ENCODE assay signal across 8 mouse cellular contexts in genomic region chr7:105602860-105603623, GRCm38 (mm10). TPM values are rescaled to one million over a fixed set of nuclear protein-coding genes. Genes with fewer than 3 reads are reported as not detected.
DNase-seq lines count a peak whose midpoint lies in the region; ATAC-seq and TF ChIP-seq lines count a peak whose summit lies in the region.

No protein-coding gene starts in this region.

- TF ChIP-seq POLR2A in testis, adult 2 months (IDR thresholded peaks at IDR 0.05; ENCODE audit: control insufficient read depth, low read depth, low read length): no peak

- no peak overlapping the region for H3K4me3 ChIP-seq in embryonic facial prominence, embryonic 15.5 days (replicated peaks)
- no peak overlapping the region for H3K4me3 ChIP-seq in heart, embryonic 14.5 days (ENCODE audit: control insufficient read depth in 1 of 2, insufficient read depth in 1 of 2, low read depth in 1 of 2, low read length in 2 of 2)
- H3K4me3 ChIP-seq in kidney, postnatal 0 days (replicated peaks; ENCODE audit: low read depth, low read length): no peak overlapping the region
- no peak overlapping the region for H3K4me3 ChIP-seq in liver, embryonic 12.5 days
- no peak overlapping the region for H3K4me3 ChIP-seq in neural tube, embryonic 11.5 days (ENCODE audit: low read depth, low read length)
- no peak overlapping the region for H3K4me3 ChIP-seq in testis, adult 2 months (ENCODE audit: control insufficient read depth, low read depth, low read length)

- no peaks in the 10 kb centered on the region for H3K4me1 ChIP-seq in embryonic facial prominence, embryonic 15.5 days
- no peaks in the 10 kb centered on the region for H3K4me1 ChIP-seq in heart, embryonic 14.5 days (ENCODE audit: control insufficient read depth in 2 of 2, insufficient read depth in 2 of 2, low read length in 2 of 2)
- H3K4me1 ChIP-seq in kidney, postnatal 0 days (replicated peaks; ENCODE audit: insufficient read depth, low read length): no peaks in the 10 kb centered on the region
- no peaks in the 10 kb centered on the region for H3K4me1 ChIP-seq in liver, embryonic 12.5 days
- no peaks in the 10 kb centered on the region for H3K4me1 ChIP-seq in neural tube, embryonic 11.5 days (ENCODE audit: control insufficient read depth, insufficient read depth, low read length)
- no peaks in the 10 kb centered on the region for H3K4me1 ChIP-seq in testis, adult 2 months (ENCODE audit: control insufficient read depth, insufficient read depth, low read length)

- TF ChIP-seq CTCF in kidney, postnatal 0 days (IDR thresholded peaks at IDR 0.05; ENCODE audit: low read depth): peak; percentile 85
- TF ChIP-seq CTCF in testis, adult 2 months (IDR thresholded peaks at IDR 0.05; ENCODE audit: control insufficient read depth, insufficient read depth, insufficient replicate concordance, low read depth, low read length): peak; percentile 55; the same call in 1 of the 2 replicates

- no peaks in the 10 kb centered on the region for H3K36me3 ChIP-seq in embryonic facial prominence, embryonic 15.5 days
- H3K36me3 ChIP-seq in heart, embryonic 14.5 days (ENCODE audit: control insufficient read depth, insufficient read depth, low read length): no peaks in the 10 kb centered on the region
- no peaks in the 10 kb centered on the region for H3K36me3 ChIP-seq in kidney, postnatal 0 days (ENCODE audit: insufficient read depth, low read length)
- no peaks in the 10 kb centered on the region for H3K36me3 ChIP-seq in liver, embryonic 12.5 days
- H3K36me3 ChIP-seq in neural tube, embryonic 11.5 days (ENCODE audit: control insufficient read depth, insufficient read depth, low read length): no peaks in the 10 kb centered on the region
- no peaks in the 10 kb centered on the region for H3K36me3 ChIP-seq in testis, adult 2 months (ENCODE audit: control insufficient read depth, insufficient read depth, low read length)

- H3K4me2 ChIP-seq in embryonic facial prominence, embryonic 15.5 days (replicated peaks): no peak overlapping the region
- no peak overlapping the region for H3K4me2 ChIP-seq in heart, embryonic 14.5 days (ENCODE audit: low read length)
- H3K4me2 ChIP-seq in kidney, postnatal 0 days (ENCODE audit: low read length): no peak overlapping the region
- no peak overlapping the region for H3K4me2 ChIP-seq in liver, embryonic 12.5 days
- no peak overlapping the region for H3K4me2 ChIP-seq in neural tube, embryonic 11.5 days (ENCODE audit: low read depth)

- peak; percentile 47; the same call in 1 of the 2 replicates for ATAC-seq in embryonic facial prominence, embryonic 15.5 days (ENCODE audit: insufficient number of reproducible peaks, low FRiP score, low TSS enrichment, low read depth)
- peak; percentile 64 for ATAC-seq in heart, embryonic 14.5 days (ENCODE audit: insufficient number of reproducible peaks, insufficient read depth, low FRiP score, low read depth)
- ATAC-seq in kidney, postnatal 0 days (replicated peaks; ENCODE audit: low FRiP score, low read depth): peak; percentile 87
- peak; percentile 52 for ATAC-seq in liver, embryonic 12.5 days
- 0 out of 2 replicates have a peak, but pooled peaks have one; percentile 68 for ATAC-seq in neural tube, embryonic 11.5 days (ENCODE audit: insufficient read depth, low FRiP score, low TSS enrichment)

- 31% methylated on average over 9 of the region's 9 CpGs for WGBS in embryonic facial prominence, embryonic 15.5 days
- 42% methylated on average over 9 of the region's 9 CpGs for WGBS in heart, embryonic 14.5 days
- 27% methylated on average over 9 of the region's 9 CpGs for WGBS in kidney, postnatal 0 days
- 38% methylated on average over 9 of the region's 9 CpGs for WGBS in liver, embryonic 12.5 days (ENCODE audit: insufficient replicate concordance)
- WGBS in neural tube, embryonic 11.5 days: 44% methylated on average over 9 of the region's 9 CpGs

- H3K27ac ChIP-seq in embryonic facial prominence, embryonic 15.5 days (replicated peaks): no peak overlapping the region
- H3K27ac ChIP-seq in heart, embryonic 14.5 days (replicated peaks in 1 of 2; ENCODE audit: control insufficient read depth in 1 of 2, insufficient read depth in 1 of 2, low read depth in 2 of 2, low read length in 2 of 2): no peak overlapping the region
- no peak overlapping the region for H3K27ac ChIP-seq in kidney, postnatal 0 days
- H3K27ac ChIP-seq in liver, embryonic 12.5 days: no peak overlapping the region
- no peak overlapping the region for H3K27ac ChIP-seq in neural tube, embryonic 11.5 days (ENCODE audit: low read depth, low read length)
- H3K27ac ChIP-seq in testis, adult 2 months (ENCODE audit: control insufficient read depth, insufficient read depth, low read depth, low read length): no peak overlapping the region

- DNase-seq in CD4-positive helper T cell, adult 2 months (ENCODE audit: low read depth, low spot score): peak; percentile 24
- peak; percentile 28 to 34 for DNase-seq in adrenal gland, postnatal 4 days (ENCODE audit: low spot score in 2 of 2)
- DNase-seq in kidney, postnatal 0 days (ENCODE audit: low spot score): peak; percentile 77
- DNase-seq in neural tube, embryonic 11.5 days (ENCODE audit: low spot score): peak; percentile 60

- no peak overlapping the region for H3K9ac ChIP-seq in embryonic facial prominence, embryonic 15.5 days
- H3K9ac ChIP-seq in heart, embryonic 14.5 days (ENCODE audit: low read length): no peak overlapping the region
- H3K9ac ChIP-seq in kidney, postnatal 0 days (ENCODE audit: low read depth, low read length): no peak overlapping the region
- no peak overlapping the region for H3K9ac ChIP-seq in liver, embryonic 12.5 days
- H3K9ac ChIP-seq in neural tube, embryonic 11.5 days (ENCODE audit: low read length): no peak overlapping the region

- H3K27me3 ChIP-seq in embryonic facial prominence, embryonic 15.5 days: no peaks in the 10 kb centered on the region
- H3K27me3 ChIP-seq in heart, embryonic 14.5 days (ENCODE audit: control insufficient read depth, insufficient read depth, low read length): no peaks in the 10 kb centered on the region
- no peaks in the 10 kb centered on the region for H3K27me3 ChIP-seq in kidney, postnatal 0 days (ENCODE audit: insufficient read depth, low read length)
- no peaks in the 10 kb centered on the region for H3K27me3 ChIP-seq in liver, embryonic 12.5 days (replicated peaks)
- H3K27me3 ChIP-seq in neural tube, embryonic 11.5 days (ENCODE audit: control insufficient read depth, insufficient read depth, low read length): no peaks in the 10 kb centered on the region
- H3K27me3 ChIP-seq in testis, adult 2 months (ENCODE audit: control insufficient read depth, insufficient read depth, low read length): no peaks in the 10 kb centered on the region

- H3K9me3 ChIP-seq in embryonic facial prominence, embryonic 15.5 days (replicated peaks): no peaks in the 10 kb centered on the region
- H3K9me3 ChIP-seq in heart, embryonic 14.5 days (ENCODE audit: control insufficient read depth, low read length): peaks cover 4% of the 10 kb centered on the region; the same call in 1 of the 2 replicates
- no peaks in the 10 kb centered on the region for H3K9me3 ChIP-seq in kidney, postnatal 0 days (replicated peaks; ENCODE audit: low read length)
- no peaks in the 10 kb centered on the region for H3K9me3 ChIP-seq in liver, embryonic 12.5 days (replicated peaks)
- H3K9me3 ChIP-seq in neural tube, embryonic 11.5 days (ENCODE audit: control insufficient read depth, low read length): no peaks in the 10 kb centered on the region

RNA-seq across cellular contexts. Expression of gene Hpx, which starts 3.1 kb away (rescaled TPM):
- total RNA-seq in adrenal gland, postnatal 4 days (2021): 100 to 1,000 TPM in 1 of 2 experiments, 10 to 100 TPM in 1; 10.6 to 269 TPM
- polyA plus RNA-seq in embryonic facial prominence, embryonic 15.5 days (2015; fragmentation: Nextera tagmentation; extraction: Ambion mirVana): 0.32 and 0.33 TPM in 2 replicates
- 0.26 TPM in 1 of 2 replicates, not detected in the other for polyA plus RNA-seq in heart, embryonic 14.5 days (2014; fragmentation: Nextera tagmentation; extraction: Ambion mirVana)
- polyA plus RNA-seq in kidney, postnatal 0 days (2015; fragmentation: Nextera tagmentation; extraction: Ambion mirVana): 0.47 and 0.64 TPM in 2 replicates
- 81.9 and 84.3 TPM in 2 replicates for polyA plus RNA-seq in liver, embryonic 12.5 days (2016; fragmentation: Nextera tagmentation; extraction: Ambion mirVana)
- 0.37 TPM in 1 of 2 replicates, not detected in the other for polyA plus RNA-seq in neural tube, embryonic 11.5 days (2014; fragmentation: Nextera tagmentation; extraction: Ambion mirVana)
- polyA plus RNA-seq in testis, adult 2 months (2012; rRNA removed): 0.30 and 0.36 TPM in 2 replicates

RNA-seq across cellular contexts. Expression of gene Apbb1, which starts 21.6 kb away (rescaled TPM):
- 10 to 100 TPM; 36.8 to 42.3 TPM for total RNA-seq in adrenal gland, postnatal 4 days (2021)
- 53.1 and 63.4 TPM in 2 replicates for polyA plus RNA-seq in embryonic facial prominence, embryonic 15.5 days (2015; fragmentation: Nextera tagmentation; extraction: Ambion mirVana)
- polyA plus RNA-seq in heart, embryonic 14.5 days (2014; fragmentation: Nextera tagmentation; extraction: Ambion mirVana): 37.3 and 39.6 TPM in 2 replicates
- 31.4 and 34.1 TPM in 2 replicates for polyA plus RNA-seq in kidney, postnatal 0 days (2015; fragmentation: Nextera tagmentation; extraction: Ambion mirVana)
- 6.3 and 6.7 TPM in 2 replicates for polyA plus RNA-seq in liver, embryonic 12.5 days (2016; fragmentation: Nextera tagmentation; extraction: Ambion mirVana)
- 115 and 128 TPM in 2 replicates for polyA plus RNA-seq in neural tube, embryonic 11.5 days (2014; fragmentation: Nextera tagmentation; extraction: Ambion mirVana)
- 33.9 and 37.4 TPM in 2 replicates for polyA plus RNA-seq in testis, adult 2 months (2012; rRNA removed)

RNA-seq across cellular contexts. Expression of gene Trim3, which starts 30.3 kb away (rescaled TPM):
- 10 to 100 TPM; 51.4 to 56.7 TPM for total RNA-seq in adrenal gland, postnatal 4 days (2021)
- polyA plus RNA-seq in embryonic facial prominence, embryonic 15.5 days (2015; fragmentation: Nextera tagmentation; extraction: Ambion mirVana): 45.2 and 48.1 TPM in 2 replicates
- 22.4 and 26.3 TPM in 2 replicates for polyA plus RNA-seq in heart, embryonic 14.5 days (2014; fragmentation: Nextera tagmentation; extraction: Ambion mirVana)
- 24.8 and 26.7 TPM in 2 replicates for polyA plus RNA-seq in kidney, postnatal 0 days (2015; fragmentation: Nextera tagmentation; extraction: Ambion mirVana)
- 7.7 and 8.0 TPM in 2 replicates for polyA plus RNA-seq in liver, embryonic 12.5 days (2016; fragmentation: Nextera tagmentation; extraction: Ambion mirVana)
- polyA plus RNA-seq in neural tube, embryonic 11.5 days (2014; fragmentation: Nextera tagmentation; extraction: Ambion mirVana): 35.7 and 36.9 TPM in 2 replicates
- polyA plus RNA-seq in testis, adult 2 months (2012; rRNA removed): 4.6 and 5.1 TPM in 2 replicates

RNA-seq across cellular contexts. Expression of gene Timm10b, which starts 36.8 kb away (rescaled TPM):
- total RNA-seq in adrenal gland, postnatal 4 days (2021): 100 to 1,000 TPM; 115 to 116 TPM
- 204 and 209 TPM in 2 replicates for polyA plus RNA-seq in embryonic facial prominence, embryonic 15.5 days (2015; fragmentation: Nextera tagmentation; extraction: Ambion mirVana)
- 169 and 182 TPM in 2 replicates for polyA plus RNA-seq in heart, embryonic 14.5 days (2014; fragmentation: Nextera tagmentation; extraction: Ambion mirVana)
- polyA plus RNA-seq in kidney, postnatal 0 days (2015; fragmentation: Nextera tagmentation; extraction: Ambion mirVana): 219 and 230 TPM in 2 replicates
- polyA plus RNA-seq in liver, embryonic 12.5 days (2016; fragmentation: Nextera tagmentation; extraction: Ambion mirVana): 159 and 163 TPM in 2 replicates
- 151 and 157 TPM in 2 replicates for polyA plus RNA-seq in neural tube, embryonic 11.5 days (2014; fragmentation: Nextera tagmentation; extraction: Ambion mirVana)
- 73.6 and 76.1 TPM in 2 replicates for polyA plus RNA-seq in testis, adult 2 months (2012; rRNA removed)

RNA-seq across cellular contexts. Expression of gene Arfip2, which starts 37.2 kb away (rescaled TPM):
- 10 to 100 TPM; 74.7 to 80.7 TPM for total RNA-seq in adrenal gland, postnatal 4 days (2021)
- 96.7 and 97.7 TPM in 2 replicates for polyA plus RNA-seq in embryonic facial prominence, embryonic 15.5 days (2015; fragmentation: Nextera tagmentation; extraction: Ambion mirVana)
- 49.5 and 51.2 TPM in 2 replicates for polyA plus RNA-seq in heart, embryonic 14.5 days (2014; fragmentation: Nextera tagmentation; extraction: Ambion mirVana)
- polyA plus RNA-seq in kidney, postnatal 0 days (2015; fragmentation: Nextera tagmentation; extraction: Ambion mirVana): 72.0 and 76.6 TPM in 2 replicates
- 24.5 and 26.8 TPM in 2 replicates for polyA plus RNA-seq in liver, embryonic 12.5 days (2016; fragmentation: Nextera tagmentation; extraction: Ambion mirVana)
- 75.7 and 82.7 TPM in 2 replicates for polyA plus RNA-seq in neural tube, embryonic 11.5 days (2014; fragmentation: Nextera tagmentation; extraction: Ambion mirVana)
- 12.4 and 12.5 TPM in 2 replicates for polyA plus RNA-seq in testis, adult 2 months (2012; rRNA removed)

Comparison
In these comparisons a context has a peak if more than half of its experiments do, and no peak if none do; other contexts are left out.
1. DNase-seq: peak in every context shown above with its lines; median percentile 77 in kidney, postnatal 0 days; 60 in neural tube, embryonic 11.5 days; 31 in adrenal gland, postnatal 4 days; 24 in CD4-positive helper T cell, adult 2 months.
2. RNA of gene Hpx, which starts 3.1 kb away (polyA plus RNA-seq): 81.9 to 84.3 TPM in liver, embryonic 12.5 days; 0.47 to 0.64 TPM in kidney, postnatal 0 days, 0.32 to 0.33 TPM in embryonic facial prominence, embryonic 15.5 days, 0.30 to 0.36 TPM in testis, adult 2 months, 0.37 TPM in neural tube, embryonic 11.5 days and 0.26 TPM in heart, embryonic 14.5 days; every median in the first group is over 10 times any median in the second.
3. Peak in every context shown above with its lines, with median percentiles within 50 percentile points of each other: ATAC-seq.